Mouse (Mus musculus) natural killer cell, adult 2 months (primary cell): Measurements from ENCODE around the gene Tgoln1.

Source experiments
- DNase-seq, 2 experiments: peaks; one replicate each; pipeline ENCODE4 v3.0.0; 2022; ENCODE audit warnings: low spot score in 2 of 2

The Tgoln1 gene

GRCm38 (mm10) chr6:72630370-72630769 is 13.6 kb upstream of the Tgoln1 start:
- no peak for DNase-seq

GRCm38 (mm10) chr6:72627276-72627675 is 10.5 kb upstream of the Tgoln1 start:
- DNase-seq: no peak

GRCm38 (mm10) chr6:72626391-72626790 is 9.6 kb upstream of the Tgoln1 start:
- DNase-seq: no peak

GRCm38 (mm10) chr6:72623661-72624402 is 7.0 kb upstream of the Tgoln1 start:
- DNase-seq: peak; percentile 39 to 66

- no peak for DNase-seq
Measured at GRCm38 (mm10) chr6:72622917-72623316, 6.1 kb upstream of the Tgoln1 start.

GRCm38 (mm10) chr6:72620920-72621319 is 4.1 kb upstream of the Tgoln1 start:
- DNase-seq: no peak

GRCm38 (mm10) chr6:72619734-72620532 is 3.1 kb upstream of the Tgoln1 start:
- no peak for DNase-seq

- peak in 1 of 2 experiments; percentile 27 for DNase-seq
Measured at GRCm38 (mm10) chr6:72615561-72616375, 1.0 kb downstream of the Tgoln1 start.

GRCm38 (mm10) chr6:72615151-72615550 is 1.6 kb downstream of the Tgoln1 start:
- no peak for DNase-seq

- DNase-seq: no peak
Measured at GRCm38 (mm10) chr6:72610261-72610660, 6.5 kb downstream of the Tgoln1 start.

GRCm38 (mm10) chr6:72608662-72609184 is 8.1 kb downstream of the Tgoln1 start:
- no peak for DNase-seq

- DNase-seq: no peak
Measured at GRCm38 (mm10) chr6:72607676-72608075, 9.1 kb downstream of the Tgoln1 start.

GRCm38 (mm10) chr6:72607060-72607459 is 9.7 kb downstream of the Tgoln1 start:
- no peak for DNase-seq

GRCm38 (mm10) chr6:72604066-72604465 is 12.7 kb downstream of the Tgoln1 start:
- no peak for DNase-seq

- DNase-seq: peak; percentile 70 to 85
Measured at GRCm38 (mm10) chr6:72601732-72602131, 15.1 kb downstream of the Tgoln1 start.

GRCm38 (mm10) chr6:72600771-72601170 is 16.0 kb downstream of the Tgoln1 start:
- no peak for DNase-seq

- no peak for DNase-seq
Measured at GRCm38 (mm10) chr6:72600216-72600615, 16.6 kb downstream of the Tgoln1 start.

- no peak for DNase-seq
Measured at GRCm38 (mm10) chr6:72598791-72599557, 17.8 kb downstream of the Tgoln1 start.

- peak; percentile 68 to 74 for DNase-seq
Measured at GRCm38 (mm10) chr6:72597956-72598753, 18.6 kb downstream of the Tgoln1 start, which contains the start of the genes Elmod3 and Retsat. TSS of gene Elmod3 (minus strand) at chr6:72598413. TSS of gene Retsat (plus strand) at chr6:72598475.
